Mouse (Mus musculus): ENCODE measurements around the gene Fermt2. TPM values are rescaled to one million over a fixed set of nuclear protein-coding genes. Genes with fewer than 3 reads are reported as not detected.

Gene Fermt2
- polyA plus RNA-seq, 1 experiment = 8.2 TPM

DNA sequence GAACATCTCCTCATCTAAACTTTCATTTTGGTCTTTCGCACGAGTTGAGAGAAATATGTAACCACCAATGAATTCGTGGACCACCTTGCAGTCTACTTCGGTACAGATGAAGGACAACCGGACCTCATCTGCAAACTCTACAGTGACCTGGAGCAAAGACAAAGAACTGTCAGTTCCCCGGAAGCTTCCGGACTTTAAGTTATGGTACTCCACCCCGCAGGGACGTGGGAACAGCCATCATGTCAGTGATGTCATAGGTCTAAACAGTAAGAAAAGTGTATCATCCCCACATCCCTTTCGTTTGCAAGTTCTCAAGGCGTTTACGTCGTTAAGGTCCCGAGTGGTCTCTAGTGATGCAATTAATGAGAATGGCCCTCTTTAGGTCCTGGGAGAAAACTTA is 70.0 kb downstream of the Fermt2 start:
- TF ChIP-seq POLR2A (IDR thresholded peaks at IDR 0.05; ENCODE audit: control insufficient read depth, extremely low read depth, insufficient read depth, low read length, poor library complexity) (no peak), CTCF (IDR thresholded peaks at IDR 0.05; ENCODE audit: borderline replicate concordance, control insufficient read depth, extremely low read depth, insufficient read depth, low read length, poor library complexity) (no peak)
- WGBS = 95% methylated on average over 14 of the region's 14 CpGs

DNA sequence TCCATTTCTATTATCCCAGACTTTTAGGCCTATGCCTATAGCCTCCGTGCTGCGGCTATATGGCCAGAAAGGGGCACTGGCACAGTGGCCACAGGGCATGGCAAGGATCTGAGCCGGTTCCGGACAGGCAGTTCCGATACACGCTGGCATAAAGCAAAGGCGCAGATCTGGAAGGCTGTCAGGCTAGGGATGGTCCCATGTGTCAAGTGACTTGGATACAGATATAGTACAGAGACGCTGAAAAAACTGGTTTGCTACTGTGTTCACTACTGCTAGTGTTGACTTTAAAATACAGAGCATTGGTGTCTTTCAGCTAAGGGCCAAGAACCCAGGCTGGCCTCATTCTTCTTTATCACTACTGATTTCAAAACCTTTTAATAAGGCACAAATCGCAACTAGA is 72.9 kb downstream of the Fermt2 start:
- Histone ChIP-seq H3K36me3 (ENCODE audit: control insufficient read depth, insufficient read depth, low read length) (no peaks in the 10 kb centered on the region), H3K4me1 (replicated peaks; ENCODE audit: control insufficient read depth, insufficient read depth, low read length) (no peaks in the 10 kb centered on the region), H3K4me3 (ENCODE audit: control insufficient read depth, insufficient read depth, low read length) (no peak overlapping the region), H3K27ac (ENCODE audit: control insufficient read depth, insufficient read depth, low read length) (no peak overlapping the region), H3K27me3 (ENCODE audit: control insufficient read depth, insufficient read depth, low read length) (no peaks in the 10 kb centered on the region)
- TF ChIP-seq CTCF (IDR thresholded peaks at IDR 0.05; ENCODE audit: borderline replicate concordance, control insufficient read depth, extremely low read depth, insufficient read depth, low read length, poor library complexity) (no peak), POLR2A (IDR thresholded peaks at IDR 0.05; ENCODE audit: control insufficient read depth, extremely low read depth, insufficient read depth, low read length, poor library complexity) (no peak)
- 89% methylated on average over 9 of the region's 9 CpGs for WGBS
- DNase-seq = no peak

More for the DNA sequence above, 70.0 kb downstream of the Fermt2 start:
- H3K36me3 ChIP-seq (ENCODE audit: control insufficient read depth, insufficient read depth, low read length) = no peaks in the 10 kb centered on the region
- H3K4me1 ChIP-seq (replicated peaks; ENCODE audit: control insufficient read depth, insufficient read depth, low read length) = no peaks in the 10 kb centered on the region
- no peaks in the 10 kb centered on the region for H3K27me3 ChIP-seq (ENCODE audit: control insufficient read depth, insufficient read depth, low read length)
- H3K4me3 ChIP-seq (ENCODE audit: control insufficient read depth, insufficient read depth, low read length) = no peak overlapping the region
- DNase-seq = no peak
- no peak overlapping the region for H3K27ac ChIP-seq (ENCODE audit: control insufficient read depth, insufficient read depth, low read length)

DNA sequence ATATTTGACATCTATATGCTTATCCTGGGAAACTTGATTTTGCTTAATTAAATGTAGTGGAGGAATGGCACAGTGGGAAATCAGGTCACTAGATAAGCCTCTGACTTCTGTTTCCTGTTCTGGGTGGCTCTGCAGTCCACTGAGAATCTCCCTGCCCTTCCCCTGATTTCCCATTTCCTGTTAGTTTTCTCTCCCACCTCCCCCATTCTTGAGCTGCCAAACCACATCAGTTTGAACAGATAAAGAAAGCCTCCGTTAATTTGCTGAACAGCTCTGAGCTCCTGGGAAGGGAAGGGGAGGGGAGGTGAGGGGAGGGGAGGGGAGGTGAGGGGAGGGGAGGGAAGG is 73.4 kb downstream of the Fermt2 start:
- WGBS = 27% methylated on average over 1 of the region's 1 CpGs
- no peak overlapping the region for H3K27ac ChIP-seq (ENCODE audit: control insufficient read depth, insufficient read depth, low read length)
- no peaks in the 10 kb centered on the region for H3K27me3 ChIP-seq (ENCODE audit: control insufficient read depth, insufficient read depth, low read length)
- DNase-seq = no peak
- TF ChIP-seq CTCF (IDR thresholded peaks at IDR 0.05; ENCODE audit: borderline replicate concordance, control insufficient read depth, extremely low read depth, insufficient read depth, low read length, poor library complexity) (no peak), POLR2A (IDR thresholded peaks at IDR 0.05; ENCODE audit: control insufficient read depth, extremely low read depth, insufficient read depth, low read length, poor library complexity) (no peak)
- no peak overlapping the region for H3K4me3 ChIP-seq (ENCODE audit: control insufficient read depth, insufficient read depth, low read length)
- H3K4me1 ChIP-seq (replicated peaks; ENCODE audit: control insufficient read depth, insufficient read depth, low read length) = no peaks in the 10 kb centered on the region
- no peaks in the 10 kb centered on the region for H3K36me3 ChIP-seq (ENCODE audit: control insufficient read depth, insufficient read depth, low read length)

- WGBS = 83% methylated on average over 12 of the region's 12 CpGs
- DNase-seq = no peak
- H3K36me3 ChIP-seq (ENCODE audit: control insufficient read depth, insufficient read depth, low read length) = no peaks in the 10 kb centered on the region
- H3K27me3 ChIP-seq (ENCODE audit: control insufficient read depth, insufficient read depth, low read length) = no peaks in the 10 kb centered on the region
- TF ChIP-seq POLR2A (IDR thresholded peaks at IDR 0.05; ENCODE audit: control insufficient read depth, extremely low read depth, insufficient read depth, low read length, poor library complexity) (no peak), CTCF (IDR thresholded peaks at IDR 0.05; ENCODE audit: borderline replicate concordance, control insufficient read depth, extremely low read depth, insufficient read depth, low read length, poor library complexity) (no peak)
- no peak overlapping the region for H3K4me3 ChIP-seq (ENCODE audit: control insufficient read depth, insufficient read depth, low read length)
- no peaks in the 10 kb centered on the region for H3K4me1 ChIP-seq (replicated peaks; ENCODE audit: control insufficient read depth, insufficient read depth, low read length)
- H3K27ac ChIP-seq (ENCODE audit: control insufficient read depth, insufficient read depth, low read length) = no peak overlapping the region
These were observed 74.0 kb downstream of the Fermt2 start for GRCm38 (mm10) chr14:45455651-45456501.

GRCm38 (mm10) chr14:45453538-45454233 is 76.2 kb downstream of the Fermt2 start:
- Histone ChIP-seq H3K27ac (ENCODE audit: control insufficient read depth, insufficient read depth, low read length) (no peak overlapping the region), H3K4me3 (ENCODE audit: control insufficient read depth, insufficient read depth, low read length) (no peak overlapping the region), H3K36me3 (ENCODE audit: control insufficient read depth, insufficient read depth, low read length) (no peaks in the 10 kb centered on the region), H3K4me1 (replicated peaks; ENCODE audit: control insufficient read depth, insufficient read depth, low read length) (no peaks in the 10 kb centered on the region), H3K27me3 (ENCODE audit: control insufficient read depth, insufficient read depth, low read length) (no peaks in the 10 kb centered on the region)
- DNase-seq = no peak
- no peak for TF ChIP-seq CTCF (IDR thresholded peaks at IDR 0.05; ENCODE audit: borderline replicate concordance, control insufficient read depth, extremely low read depth, insufficient read depth, low read length, poor library complexity)
- no peak for TF ChIP-seq POLR2A (IDR thresholded peaks at IDR 0.05; ENCODE audit: control insufficient read depth, extremely low read depth, insufficient read depth, low read length, poor library complexity)
- 97% methylated on average over 5 of the region's 5 CpGs for WGBS

DNA sequence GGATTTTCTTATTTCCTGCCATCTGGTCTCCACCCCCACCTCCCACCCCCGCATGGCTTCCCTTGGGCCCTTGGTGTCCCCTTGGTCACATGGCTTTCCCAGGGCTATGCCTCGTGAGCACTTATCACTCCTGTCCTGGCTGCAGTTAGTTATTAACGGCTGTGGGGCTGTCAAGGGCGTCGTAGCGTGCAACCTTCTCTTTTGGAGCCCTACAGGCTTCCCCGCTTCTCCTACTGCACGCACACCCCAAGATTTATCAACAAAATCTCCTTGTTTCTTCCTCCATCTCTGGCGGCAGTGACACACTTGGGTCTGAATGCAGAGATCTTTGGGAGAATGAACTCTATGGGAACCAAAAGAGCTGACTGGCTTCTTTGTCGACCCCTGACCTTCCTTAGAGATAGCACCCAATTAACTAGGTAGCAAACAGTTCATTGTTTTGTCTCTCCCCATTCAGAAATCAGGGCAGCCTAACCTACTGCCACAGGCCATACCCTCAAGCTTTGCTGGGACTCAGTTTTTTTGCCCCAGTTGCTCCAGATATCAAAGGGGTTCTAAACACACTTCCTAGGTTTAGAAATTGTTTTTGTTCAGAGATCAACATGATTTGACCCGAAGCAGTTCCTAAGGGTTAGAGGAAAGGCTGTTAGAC is 76.9 kb downstream of the Fermt2 start:
- Histone ChIP-seq H3K27me3 (ENCODE audit: control insufficient read depth, insufficient read depth, low read length) (no peaks in the 10 kb centered on the region), H3K4me3 (ENCODE audit: control insufficient read depth, insufficient read depth, low read length) (no peak overlapping the region), H3K27ac (ENCODE audit: control insufficient read depth, insufficient read depth, low read length) (no peak overlapping the region), H3K36me3 (ENCODE audit: control insufficient read depth, insufficient read depth, low read length) (no peaks in the 10 kb centered on the region), H3K4me1 (replicated peaks; ENCODE audit: control insufficient read depth, insufficient read depth, low read length) (no peaks in the 10 kb centered on the region)
- no peak for DNase-seq
- TF ChIP-seq POLR2A (IDR thresholded peaks at IDR 0.05; ENCODE audit: control insufficient read depth, extremely low read depth, insufficient read depth, low read length, poor library complexity) = no peak
- no peak for TF ChIP-seq CTCF (IDR thresholded peaks at IDR 0.05; ENCODE audit: borderline replicate concordance, control insufficient read depth, extremely low read depth, insufficient read depth, low read length, poor library complexity)
- 43% methylated on average over 11 of the region's 11 CpGs for WGBS

Measured in thymus, adult 2 months (tissue).